Mouse (Mus musculus) G1E (cell line): ENCODE data around the gene Atp2a1. TPM values are rescaled to one million over a fixed set of nuclear protein-coding genes. Genes with fewer than 3 reads are reported as not detected.

Source experiments
- ATAC-seq: 2 replicates; pipeline ENCODE4 v1.8.0; 2016; ENCODE audit warnings: mild to moderate bottlenecking; ENCODE audit not compliant: insufficient number of reproducible peaks, poor library complexity, low FRiP score, severe bottlenecking; ENCODE audit errors: extremely low read depth
- DNase-seq: peaks from one replicate; pipeline ENCODE4 v3.0.0; 2012; ENCODE audit warnings: low spot score
- H3K27me3 ChIP-seq: 2 replicates; pipeline ENCODE4 v1.6.1; 2012; ENCODE audit warnings: mild to moderate bottlenecking, low read length, inconsistent platforms; ENCODE audit not compliant: insufficient read depth
- H3K36me3 ChIP-seq: replicated peaks from 2 replicates; pipeline ENCODE3; 2012; ENCODE audit warnings: mild to moderate bottlenecking, inconsistent platforms
- H3K4me1 ChIP-seq: 2 replicates; pipeline ENCODE4 v1.6.1; 2012; ENCODE audit warnings: low read depth, low read length, inconsistent platforms, mixed read lengths; ENCODE audit not compliant: insufficient read depth
- H3K4me3 ChIP-seq: 2 replicates; pipeline ENCODE4 v1.5.1; 2012; ENCODE audit warnings: low read depth, mild to moderate bottlenecking, inconsistent platforms, low read length, moderate library complexity, mixed read lengths
- H3K9me3 ChIP-seq: replicated peaks from 2 replicates; pipeline ENCODE4 v1.6.1; 2012; ENCODE audit warnings: inconsistent platforms
- CTCF ChIP-seq: IDR thresholded peaks from 2 replicates; pipeline ENCODE4 v1.5.1; 2012; ENCODE audit warnings: low read depth, low read length, inconsistent platforms, mixed read lengths
- GATA1 ChIP-seq: IDR thresholded peaks from 2 replicates; pipeline ENCODE4 v1.6.1; 2012; ENCODE audit warnings: borderline replicate concordance, low read length, inconsistent platforms, mixed read lengths
- GATA2 ChIP-seq: IDR thresholded peaks from 2 replicates; pipeline ENCODE4 v1.6.1; 2012; ENCODE audit warnings: low read depth, low read length, inconsistent platforms, borderline replicate concordance
- POLR2AphosphoS5 ChIP-seq: IDR thresholded peaks from 2 replicates; pipeline ENCODE4 v1.6.1; 2012; ENCODE audit warnings: low read depth, low read length, inconsistent platforms; ENCODE audit not compliant: insufficient replicate concordance
- TAL1 ChIP-seq: conservative IDR thresholded peaks from 2 replicates; pipeline ENCODE4 v1.6.1; 2012; ENCODE audit warnings: low read depth, low read length, inconsistent platforms, mixed read lengths
- polyA plus RNA-seq: library from polyadenylated mRNA; stranded (reverse); fragments of >175 nt; gene quantifications from 2 replicates; pipeline ENCODE4 v1.2.3, GENCODE M21; 2012
- total RNA-seq, 2 experiments: library from RNA; stranded (forward) in 1 of 2; stranded (reverse) in 1 of 2; fragments of 200-1000 nt in 1 of 2; fragments of >200 nt in 1 of 2; fragmentation: Nextera tagmentation in 1 of 2; gene quantifications; 2 replicates each; pipeline ENCODE4 v1.2.3; 2014 to 2017

Atp2a1 gene
- total and polyA plus RNA-seq, 3 experiments = 0.02 TPM; not detected in 2

DNA sequence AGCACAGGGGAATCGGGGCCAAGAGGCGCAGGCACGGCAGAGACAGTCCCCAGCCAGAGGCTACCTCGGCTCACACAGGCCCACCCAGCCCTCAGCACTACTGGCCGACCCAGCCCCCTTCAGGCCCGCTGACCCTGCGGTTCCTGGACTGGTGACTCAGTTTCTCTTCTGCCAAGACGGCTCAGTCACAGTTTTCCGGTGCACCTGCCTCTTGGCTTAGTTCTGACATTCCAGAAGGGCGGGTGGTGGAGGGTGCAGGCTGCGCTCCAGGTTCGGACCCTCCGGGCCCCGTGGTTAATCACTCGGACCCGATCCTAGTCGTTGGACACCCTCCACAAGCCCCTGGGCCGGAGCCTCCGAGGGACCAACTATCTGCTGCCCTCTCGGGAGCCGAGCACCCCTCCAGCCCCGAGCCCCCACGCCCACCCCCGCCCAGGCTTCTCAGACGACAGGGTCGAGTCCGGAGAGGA lies 11.6 kb upstream of the Atp2a1 start:
- Histone ChIP-seq H3K4me1 (peaks cover 52% of the 10 kb centered on the region), H3K9me3 (no peaks in the 10 kb centered on the region), H3K36me3 (peaks cover 43% of the 10 kb centered on the region), H3K4me3 (peak overlapping the region; percentile 89), H3K27me3 (no peaks in the 10 kb centered on the region)
- ATAC-seq = no peak
- TF ChIP-seq CTCF (no peak), TAL1 (no peak), GATA2 (no peak), POLR2AphosphoS5 (no peak), GATA1 (no peak)
- no peak for DNase-seq

DNA sequence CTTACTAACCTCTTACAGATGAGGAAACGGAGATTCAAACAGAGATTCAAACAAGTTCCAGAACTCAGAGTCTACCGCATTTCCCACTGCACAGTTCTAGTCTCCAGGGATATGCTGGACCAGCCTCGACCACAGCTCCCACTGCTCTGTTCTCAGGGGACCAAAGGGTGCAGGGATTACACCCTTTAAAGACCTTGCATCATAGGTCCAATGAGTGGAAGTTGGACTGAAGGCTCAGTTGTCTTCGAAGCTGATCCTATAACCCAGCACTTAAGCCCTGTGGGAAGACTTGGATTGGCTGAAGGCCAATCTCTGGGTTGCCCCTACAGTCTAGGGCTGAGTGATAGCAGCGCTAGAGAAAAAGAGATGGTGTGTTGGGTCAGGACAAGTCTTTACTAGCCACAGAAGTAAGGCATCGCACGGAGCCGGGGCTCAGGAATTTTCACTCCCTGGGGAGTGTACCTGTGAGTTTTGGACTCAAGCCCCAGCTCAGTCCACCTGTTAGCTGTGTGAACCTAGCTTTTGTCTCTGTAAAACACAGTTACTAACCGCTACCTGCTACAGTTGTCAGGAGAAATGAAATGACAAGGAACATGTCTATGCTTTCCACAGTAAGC lies 10.7 kb upstream of the Atp2a1 start:
- ATAC-seq = no peak
- peaks cover 52% of the 10 kb centered on the region for H3K4me1 ChIP-seq
- peak overlapping the region; percentile 89; the same call in 1 of the 2 replicates for H3K4me3 ChIP-seq

DNA sequence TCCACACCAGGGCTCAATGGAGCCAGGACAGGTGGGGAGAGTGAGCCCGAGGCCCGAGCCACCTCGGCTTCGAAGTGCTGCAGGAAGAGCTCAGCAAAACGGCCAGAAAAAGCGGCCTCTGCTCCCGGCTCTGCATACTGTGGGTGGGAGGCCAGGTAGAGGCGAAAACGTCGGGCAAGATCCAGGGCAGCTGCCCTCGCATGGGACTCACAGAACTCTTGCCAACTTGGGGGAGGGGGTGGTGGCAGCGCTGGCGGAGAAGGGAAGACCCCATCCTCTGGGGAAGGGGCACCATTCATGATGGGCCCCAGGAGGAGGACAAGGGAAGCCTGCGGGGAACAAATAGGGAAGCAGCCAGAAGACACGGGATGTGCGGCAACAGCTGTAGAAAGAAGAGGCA lies 9.8 kb upstream of the Atp2a1 start:
- peaks cover 61% of the 10 kb centered on the region for H3K36me3 ChIP-seq
- H3K27me3 ChIP-seq = no peaks in the 10 kb centered on the region
- peak overlapping the region; percentile 27; the same call in 1 of the 2 replicates for H3K4me3 ChIP-seq
- no peaks in the 10 kb centered on the region for H3K9me3 ChIP-seq
- no peak for ATAC-seq
- TF ChIP-seq TAL1 (no peak), GATA2 (no peak), GATA1 (no peak)
- peaks cover 53% of the 10 kb centered on the region for H3K4me1 ChIP-seq
- no peak for DNase-seq

More for the DNA sequence above, 10.7 kb upstream of the Atp2a1 start:
- no peak for DNase-seq
- Histone ChIP-seq H3K9me3 (no peaks in the 10 kb centered on the region), H3K27me3 (no peaks in the 10 kb centered on the region), H3K36me3 (peaks cover 53% of the 10 kb centered on the region)
- TF ChIP-seq CTCF = no peak

DNA sequence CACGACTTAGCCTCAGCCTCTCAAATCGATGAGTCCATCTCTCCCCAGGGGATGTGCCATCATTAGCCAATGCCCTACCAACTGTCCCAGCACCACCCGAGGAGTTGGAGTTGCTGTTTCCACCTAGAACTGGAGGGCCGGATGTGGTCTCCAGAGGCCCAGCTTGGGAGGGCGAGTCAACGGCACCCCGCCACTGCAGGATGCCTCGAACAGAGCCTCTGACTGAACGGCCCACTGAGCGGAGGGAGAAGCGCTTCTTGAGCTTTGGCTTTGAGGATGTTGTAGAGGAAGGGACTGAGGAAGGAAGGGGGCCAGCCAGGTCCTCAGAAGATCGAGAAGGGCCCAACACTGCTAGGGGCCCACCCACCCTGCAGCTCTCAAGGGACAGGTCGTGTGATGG lies 9.4 kb upstream of the Atp2a1 start:
- no peaks in the 10 kb centered on the region for H3K9me3 ChIP-seq
- peaks cover 65% of the 10 kb centered on the region for H3K36me3 ChIP-seq
- no peaks in the 10 kb centered on the region for H3K27me3 ChIP-seq
- ATAC-seq (no peak), DNase-seq (no peak)
- H3K4me3 ChIP-seq = peak overlapping the region; percentile 27; the same call in 1 of the 2 replicates
- TF ChIP-seq CTCF = no peak
- no peak for TF ChIP-seq POLR2AphosphoS5
- no peak for TF ChIP-seq GATA1
- TF ChIP-seq GATA2 = no peak
- TF ChIP-seq TAL1 = no peak
- peaks cover 57% of the 10 kb centered on the region for H3K4me1 ChIP-seq

DNA sequence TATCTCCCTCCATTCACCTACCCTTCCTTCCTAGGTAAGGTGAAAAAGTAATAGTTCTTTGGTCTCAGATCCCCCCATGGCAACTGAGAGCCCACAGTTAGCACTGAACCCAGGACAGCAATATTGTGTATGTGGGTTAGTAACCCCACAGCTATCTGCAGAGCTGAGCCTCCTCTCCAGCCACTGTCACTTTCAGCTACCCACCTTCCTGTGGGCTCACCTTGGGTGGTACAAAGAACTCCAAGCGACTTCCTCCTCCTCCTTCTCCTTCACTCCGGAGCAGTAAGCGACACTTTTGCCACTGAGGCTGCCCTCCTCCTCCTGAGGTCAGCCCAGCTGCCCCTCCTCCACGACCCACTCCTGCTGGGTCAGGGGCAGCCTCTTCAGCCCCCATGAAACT lies 8.9 kb upstream of the Atp2a1 start:
- DNase-seq (no peak), ATAC-seq (no peak)
- TF ChIP-seq GATA2 (no peak), POLR2AphosphoS5 (no peak), TAL1 (no peak), CTCF (no peak), GATA1 (no peak)
- H3K9me3 ChIP-seq = no peaks in the 10 kb centered on the region
- H3K27me3 ChIP-seq = no peaks in the 10 kb centered on the region
- peaks cover 58% of the 10 kb centered on the region for H3K4me1 ChIP-seq
- H3K4me3 ChIP-seq = no peak overlapping the region
- H3K36me3 ChIP-seq = peaks cover 70% of the 10 kb centered on the region

DNA sequence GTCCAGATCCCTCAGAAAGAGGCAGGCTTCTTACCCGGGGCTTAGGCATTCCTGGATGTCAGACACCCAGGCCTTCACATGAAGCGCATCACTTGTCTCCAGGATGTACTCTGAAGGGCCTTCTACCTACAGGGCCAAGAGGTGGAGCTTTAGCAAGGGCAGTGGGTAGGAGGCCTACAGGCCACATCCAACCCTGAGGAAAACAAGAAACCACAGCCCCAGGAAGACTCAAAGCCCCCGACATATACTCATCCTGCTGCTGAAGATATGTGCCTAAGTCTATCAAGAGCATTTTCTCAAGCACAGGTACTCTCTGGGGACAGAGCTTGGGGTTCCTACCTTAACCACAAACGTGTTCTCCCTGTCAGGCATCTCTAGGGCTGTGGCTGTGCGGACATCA lies 8.5 kb upstream of the Atp2a1 start:
- no peak for DNase-seq
- no peaks in the 10 kb centered on the region for H3K27me3 ChIP-seq
- no peak overlapping the region for H3K4me3 ChIP-seq
- H3K4me1 ChIP-seq = peaks cover 58% of the 10 kb centered on the region
- H3K36me3 ChIP-seq = peaks cover 75% of the 10 kb centered on the region
- TF ChIP-seq GATA1 (no peak), POLR2AphosphoS5 (no peak), GATA2 (no peak), CTCF (no peak), TAL1 (no peak)
- ATAC-seq = no peak
- no peaks in the 10 kb centered on the region for H3K9me3 ChIP-seq

DNA sequence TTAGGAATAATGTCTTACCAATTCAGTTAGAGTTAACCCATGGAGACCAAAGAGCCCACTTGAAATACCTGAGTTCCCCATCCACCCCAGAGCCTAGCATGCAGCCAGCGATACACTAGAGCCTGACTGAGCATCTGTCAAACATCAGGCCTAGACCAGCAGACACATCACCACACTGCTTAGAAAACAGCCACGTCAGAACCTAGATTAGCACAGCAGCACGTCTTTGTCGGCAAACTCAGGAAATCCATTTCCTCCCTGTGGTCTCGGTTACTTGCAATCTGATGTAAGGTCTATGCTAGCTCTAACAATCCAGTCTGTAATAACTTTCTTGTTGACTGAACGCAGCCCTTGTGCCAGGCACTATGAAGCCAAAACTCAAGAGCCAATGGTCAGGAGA lies 7.2 kb upstream of the Atp2a1 start:
- DNase-seq (no peak), ATAC-seq (no peak)
- Histone ChIP-seq H3K4me3 (no peak overlapping the region), H3K27me3 (no peaks in the 10 kb centered on the region), H3K9me3 (no peaks in the 10 kb centered on the region), H3K4me1 (peaks cover 60% of the 10 kb centered on the region), H3K36me3 (peaks cover 88% of the 10 kb centered on the region)
- TF ChIP-seq CTCF = no peak
- no peak for TF ChIP-seq TAL1
- no peak for TF ChIP-seq POLR2AphosphoS5
- TF ChIP-seq GATA1 = no peak
- no peak for TF ChIP-seq GATA2
